Mouse (Mus musculus) subcutaneous adipose tissue, adult 2 months (tissue): ENCODE measurements around the gene Gm3055. TPM values are rescaled to one million over a fixed set of nuclear protein-coding genes. Genes with fewer than 3 reads are reported as not detected.

ENCODE experiments used
- polyA plus RNA-seq: library from polyadenylated mRNA; depleted of rRNA; stranded (reverse); fragments of >200 nt; gene quantifications from 2 replicates; pipeline ENCODE4 v1.2.3, GENCODE M21; 2012; ENCODE audit warnings: low replicate concordance; rRNA removed

The Gm3055 gene
- polyA plus RNA-seq: 0.44 and 1.3 TPM in 2 replicates

DNA sequence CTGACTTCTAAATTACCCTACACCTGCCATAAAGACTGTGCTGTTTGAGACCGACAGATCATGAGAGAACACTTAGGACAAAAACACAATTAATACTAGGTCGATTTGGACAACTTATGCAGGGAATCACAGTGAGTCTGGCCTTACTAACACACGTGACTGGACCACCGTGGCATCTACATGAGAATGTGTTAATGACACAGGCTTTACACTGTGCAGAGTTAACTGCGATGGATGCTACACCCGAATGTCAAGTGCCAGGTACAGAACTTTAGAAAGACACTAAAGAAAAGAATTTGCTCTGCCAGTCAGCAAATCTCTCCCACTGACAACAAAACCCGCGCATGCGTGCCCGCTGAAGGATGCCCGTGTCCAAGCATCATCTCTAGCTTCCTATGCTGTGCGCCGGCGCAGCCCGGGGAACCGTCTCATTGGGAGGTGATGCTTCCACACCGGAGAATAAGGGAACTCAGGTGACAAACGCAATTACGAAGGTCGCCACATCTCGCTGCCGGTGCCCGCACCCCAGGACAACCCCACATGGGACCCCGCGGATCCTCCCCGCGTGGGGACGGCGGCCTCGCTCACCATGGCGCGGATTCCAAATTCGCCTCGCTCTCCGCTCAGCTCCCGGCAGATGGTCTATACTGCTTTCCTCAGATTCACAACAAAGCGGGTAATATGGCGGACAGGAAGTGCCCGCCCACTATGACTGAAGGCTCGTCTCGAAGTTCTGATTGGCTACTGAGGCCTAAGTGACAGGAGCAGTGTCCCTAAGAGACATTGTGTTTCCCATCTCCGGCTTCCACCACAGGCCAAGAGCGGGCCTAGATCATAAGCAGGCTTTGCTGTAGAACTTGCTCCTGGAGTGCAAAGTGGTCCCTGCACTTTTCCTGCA lies at the start of gene Gm3055:
Gm3055 (minus strand) TSS at position 656 of the 898 bp plus-strand sequence.

DNA sequence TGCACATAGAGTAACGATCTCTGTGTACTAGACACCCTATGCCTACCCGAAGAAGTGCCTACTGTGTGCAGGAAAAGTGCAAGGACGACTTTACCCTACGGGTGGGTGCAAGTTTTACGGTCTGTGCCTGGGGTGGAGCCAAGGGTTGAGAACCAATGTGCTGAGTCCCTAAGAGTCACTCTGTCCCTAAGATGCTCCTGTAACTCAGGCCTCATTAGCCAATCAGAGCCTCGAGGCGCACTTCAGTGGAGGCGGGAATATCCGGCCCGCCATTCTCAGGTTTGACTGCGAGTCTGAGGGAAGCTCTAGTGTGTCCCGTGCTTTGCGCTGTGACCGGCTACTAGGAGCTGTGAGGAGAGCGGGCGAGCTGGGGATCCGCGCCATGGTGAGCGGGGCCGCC lies 40.9 kb upstream of the Gm3055 start, which contains the start of gene Gm4767:
Gm4767 (plus strand) TSS at position 288 of the 400 bp plus-strand sequence.

DNA sequence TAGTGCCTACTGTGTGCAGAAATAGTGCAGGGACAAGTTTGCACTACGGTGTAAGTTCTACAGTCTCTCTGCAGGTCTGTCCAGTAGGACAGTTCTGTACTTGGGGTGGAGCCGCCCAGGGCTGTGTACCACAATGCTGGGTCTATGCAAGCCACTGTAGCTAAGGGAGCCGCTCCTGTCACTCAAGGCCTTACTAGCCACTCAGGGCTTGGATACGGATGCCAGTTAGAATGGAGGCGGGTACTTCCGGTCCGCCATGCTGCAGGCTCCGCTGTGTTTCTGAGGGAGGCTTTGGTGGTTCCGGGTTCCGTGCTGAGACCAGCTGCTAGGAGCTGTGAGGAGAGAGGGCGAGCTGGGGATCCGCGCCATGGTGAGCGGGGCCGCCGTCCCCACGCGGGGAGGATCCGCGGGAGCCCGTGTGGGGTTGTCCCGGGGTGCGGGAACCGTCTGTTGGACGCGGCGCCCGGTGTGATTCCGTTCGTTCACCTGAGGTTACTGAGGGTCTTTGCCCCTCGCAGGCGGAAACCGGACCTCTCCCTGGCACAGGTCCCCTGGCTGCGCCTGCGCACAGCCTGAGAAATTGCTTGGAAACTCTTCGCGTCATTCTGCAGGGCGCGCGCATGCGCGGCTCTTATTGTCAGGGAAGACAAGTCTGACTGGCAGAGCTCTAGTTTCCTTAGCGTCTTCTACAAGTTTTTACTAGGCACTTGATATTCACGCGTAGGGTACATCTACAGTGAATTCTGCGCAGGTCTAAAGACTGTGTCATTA lies 66.2 kb downstream of the Gm3055 start, which contains the start of gene Zfp433:
Zfp433 (plus strand) TSS at position 295 of the 771 bp plus-strand sequence.

Other genes starting within 250 kb of the Gm3055 start
- 3.8 and 5.3 TPM in 2 replicates for gene Gna15, start 246.9 kb downstream of the Gm3055 start, polyA plus RNA-seq
- gene Gna11, start 226.0 kb downstream of the Gm3055 start, polyA plus RNA-seq: 141 and 164 TPM in 2 replicates
- gene Aes, start 211.7 kb downstream of the Gm3055 start, polyA plus RNA-seq: 885 and 1,244 TPM in 2 replicates
- 43.6 and 76.2 TPM in 2 replicates for gene Tle2, start 196.6 kb downstream of the Gm3055 start, polyA plus RNA-seq
- 9.9 and 14.9 TPM in 2 replicates for gene Tle6, start 170.1 kb downstream of the Gm3055 start, polyA plus RNA-seq
- 1.1 and 1.3 TPM in 2 replicates for gene BC025920, start 164.9 kb downstream of the Gm3055 start, polyA plus RNA-seq
- gene Sirt6, start 143.4 kb downstream of the Gm3055 start, polyA plus RNA-seq: 24.8 and 39.4 TPM in 2 replicates
- 36.2 and 58.5 TPM in 2 replicates for gene Ankrd24, start 142.6 kb downstream of the Gm3055 start, polyA plus RNA-seq
- 0.34 and 0.55 TPM in 2 replicates for gene Gm10778, start 122.1 kb downstream of the Gm3055 start, polyA plus RNA-seq
- 0.60 and 1.3 TPM in 2 replicates for gene Zfp433, start 66.3 kb downstream of the Gm3055 start, polyA plus RNA-seq
- gene Gm4767, start 41.0 kb upstream of the Gm3055 start, polyA plus RNA-seq: not detected in 2 replicates
- gene Gm32687, start 92.8 kb upstream of the Gm3055 start, polyA plus RNA-seq: 0.21 and 0.84 TPM in 2 replicates
- 0.14 and 0.49 TPM in 2 replicates for gene Zfp781, start 159.3 kb upstream of the Gm3055 start, polyA plus RNA-seq